In the genomic region with DNA sequence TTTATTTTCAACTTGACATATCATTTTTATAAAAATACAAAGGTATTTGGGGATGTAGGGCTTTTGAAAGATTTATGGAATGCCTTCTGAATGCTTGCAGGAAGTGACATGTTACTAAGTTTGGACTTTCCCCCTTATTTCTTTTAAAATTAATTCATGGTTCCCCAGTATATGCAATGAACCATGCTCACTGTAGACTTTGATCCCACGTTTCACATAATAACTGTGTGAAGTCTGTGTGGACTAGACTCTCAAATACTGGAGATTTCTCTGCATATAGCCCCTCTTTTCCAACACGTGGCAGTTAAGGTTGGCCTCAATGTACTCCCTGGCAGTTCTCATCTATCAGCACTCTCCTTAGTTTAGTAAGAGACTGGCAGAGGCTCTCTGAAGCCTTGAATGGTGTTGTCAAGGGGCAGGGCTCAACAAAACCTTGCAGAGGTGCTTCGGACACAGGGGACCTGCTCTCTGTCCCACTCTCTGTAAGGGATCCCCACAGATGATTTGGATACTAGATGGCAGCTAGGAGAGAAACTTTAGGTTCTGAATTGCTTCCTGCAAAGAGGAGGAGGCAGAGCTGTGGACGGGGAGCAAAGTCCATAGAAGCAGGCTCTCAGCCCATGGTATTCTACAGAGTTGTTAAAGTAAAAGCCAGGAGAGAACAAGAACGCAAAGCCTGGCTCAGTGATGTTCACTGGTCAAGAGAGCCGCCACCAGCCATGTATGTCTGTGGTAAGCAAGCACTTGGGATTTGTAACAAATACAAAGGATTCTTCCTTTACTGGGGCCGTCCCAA, we compare ENCODE assay signal across 11 mouse cellular contexts.
"Had no signal": no experiment of that assay in that cellular context is flagged by ENCODE, and none has a peak within 500 bp of the region (broad histone marks: within the 10 kb centered on the region; RNA-seq: fewer than 3 reads in every experiment).

No protein-coding gene starts in this region.

- H3K4me3 ChIP-seq: hindbrain, embryonic 15.5 days; limb, embryonic 13.5 days; midbrain, embryonic 12.5 days; neural tube, embryonic 13.5 days had no signal

- H3K27ac ChIP-seq: hindbrain, embryonic 15.5 days; limb, embryonic 13.5 days; liver, embryonic 14.5 days; midbrain, embryonic 12.5 days; neural tube, embryonic 13.5 days had no signal

- H3K27me3 ChIP-seq: hindbrain, embryonic 15.5 days; limb, embryonic 13.5 days; midbrain, embryonic 12.5 days; neural tube, embryonic 13.5 days had no signal

- H3K9ac ChIP-seq: hindbrain, embryonic 15.5 days; limb, embryonic 13.5 days; liver, embryonic 14.5 days; midbrain, embryonic 12.5 days; neural tube, embryonic 13.5 days had no signal

- DNase-seq: layer of hippocampus, adult 9-11 months; layer of hippocampus, postnatal 36 days; lung, adult 18-20 months; right cerebral cortex, postnatal 14 days; thymus, postnatal 36 days had no signal

- H3K36me3 ChIP-seq: hindbrain, embryonic 15.5 days; limb, embryonic 13.5 days; neural tube, embryonic 13.5 days had no signal

- ATAC-seq: midbrain, embryonic 16.5 days had no signal

- H3K4me2 ChIP-seq: hindbrain, embryonic 15.5 days; limb, embryonic 13.5 days; midbrain, embryonic 12.5 days; neural tube, embryonic 13.5 days had no signal

- H3K9me3 ChIP-seq: hindbrain, embryonic 15.5 days; limb, embryonic 13.5 days; midbrain, embryonic 12.5 days; neural tube, embryonic 13.5 days had no signal

- H3K4me1 ChIP-seq: hindbrain, embryonic 15.5 days had no signal
